Mouse (Mus musculus) midbrain, embryonic 13.5 days (tissue): ENCODE measurements around the gene Cbr2. TPM values are rescaled to one million over a fixed set of nuclear protein-coding genes. Genes with fewer than 3 reads are reported as not detected.
A peak's percentile ranks its signal among the peaks of the same experiment; 100 is the strongest.
"Not testable (repeated sequence)": the region's sequence is repeated elsewhere in the genome, so short reads cannot be mapped to it uniquely, and the experiment has no call there.

Experiments used
- ATAC-seq: fragments of 200-750 bp; cut with Nextera tagmentation; 2 replicates; pipeline ENCODE4 v1.8.0; 2017; ENCODE audit warnings: mild to moderate bottlenecking, moderate TSS enrichment, moderate library complexity
- H3K27ac ChIP-seq: fragments of 300-500 bp; sonication (generic); 2 replicates; pipeline ENCODE4 v1.5.1; 2015; ENCODE audit warnings: inconsistent platforms, mild to moderate bottlenecking, moderate library complexity
- H3K27me3 ChIP-seq: fragments of 300-500 bp; sonication (generic); 2 replicates; pipeline ENCODE4 v1.6.1; 2015; ENCODE audit warnings: mild to moderate bottlenecking, inconsistent platforms
- H3K36me3 ChIP-seq: fragments of 300-500 bp; sonication (generic); 2 replicates; pipeline ENCODE4 v1.6.1; 2015; ENCODE audit warnings: mild to moderate bottlenecking, inconsistent platforms
- H3K4me1 ChIP-seq: fragments of 300-500 bp; sonication (generic); replicated peaks from 2 replicates; pipeline ENCODE4 v1.6.1; 2015; ENCODE audit warnings: inconsistent platforms
- H3K4me2 ChIP-seq: fragments of 300-500 bp; sonication (generic); replicated peaks from 2 replicates; pipeline ENCODE4 v1.6.1; 2015; ENCODE audit warnings: moderate library complexity, mild to moderate bottlenecking, inconsistent platforms
- H3K4me3 ChIP-seq: fragments of 300-500 bp; sonication (generic); replicated peaks from 2 replicates; pipeline ENCODE4 v1.5.1; 2015; ENCODE audit warnings: mild to moderate bottlenecking, inconsistent platforms
- H3K9ac ChIP-seq: fragments of 300-500 bp; sonication (generic); replicated peaks from 2 replicates; pipeline ENCODE4 v1.6.1; 2015; ENCODE audit warnings: mild to moderate bottlenecking, inconsistent platforms
- H3K9me3 ChIP-seq: fragments of 300-500 bp; sonication (generic); 2 replicates; pipeline ENCODE4 v1.6.1; 2016; ENCODE audit warnings: mild to moderate bottlenecking, inconsistent platforms
- WGBS: fragments of 180-500 bp; shearing (Covaris S2); methylation state at CpG from one replicate; pipeline ENCODE4 v1.1.7; 2015; 5-methylcytosine and 5-hydroxymethylcytosine counted together
- polyA plus RNA-seq: library from polyadenylated mRNA; unstranded; fragments of >200 nt; fragmentation: Nextera tagmentation; extraction: Ambion mirVana; gene quantifications from 2 replicates; pipeline ENCODE4 v1.2.1, GENCODE M21; 2015

Gene Cbr2
- polyA plus RNA-seq = 0.32 and 0.38 TPM in 2 replicates

GRCm38 (mm10) chr11:120731858-120732680 is at the start of gene Cbr2:
Gene Cbr2 (minus strand): TSS chr11:120732114.
- H3K9me3 ChIP-seq = no peaks in the 10 kb centered on the region
- no peaks in the 10 kb centered on the region for H3K36me3 ChIP-seq
- H3K4me3 ChIP-seq = no peak within 1 kb of the TSS
- H3K4me2 ChIP-seq = no peak within 1 kb of the TSS
- 81% methylated on average over 12 of the region's 12 CpGs for WGBS
- no peak within 1 kb of the TSS for H3K9ac ChIP-seq
- H3K27me3 ChIP-seq = peaks cover 32% of the 10 kb centered on the region
- no peak for ATAC-seq
- H3K4me1 ChIP-seq = 0 out of 2 replicates have a peak, but pooled peaks cover 4% of the 10 kb centered on the region
- H3K27ac ChIP-seq = no peak within 1 kb of the TSS

- H3K9ac ChIP-seq, H3K4me2 ChIP-seq, H3K27me3 ChIP-seq, ATAC-seq, H3K9me3 ChIP-seq, H3K4me3 ChIP-seq, H3K27ac ChIP-seq: not testable (repeated sequence)
- peaks cover 41% of the 10 kb centered on the region for H3K4me1 ChIP-seq
- peaks cover 37% of the 10 kb centered on the region for H3K36me3 ChIP-seq
- 95% methylated on average over 6 of the region's 6 CpGs for WGBS
Measured at GRCm38 (mm10) chr11:120781361-120781760, 49.4 kb upstream of the Cbr2 start.

- Histone ChIP-seq H3K9me3 (no peaks in the 10 kb centered on the region), H3K9ac (no peak overlapping the region), H3K36me3 (peaks cover 29% of the 10 kb centered on the region), H3K4me3 (no peak overlapping the region), H3K4me2 (no peak overlapping the region), H3K4me1 (peaks cover 30% of the 10 kb centered on the region), H3K27ac (no peak overlapping the region), H3K27me3 (no peaks in the 10 kb centered on the region)
- 73% methylated on average over 1 of the region's 1 CpGs for WGBS
- no peak for ATAC-seq
Measured at GRCm38 (mm10) chr11:120779876-120780275, 48.0 kb upstream of the Cbr2 start.

GRCm38 (mm10) chr11:120777123-120777522 is 45.2 kb upstream of the Cbr2 start:
- 28% methylated on average over 6 of the region's 6 CpGs for WGBS
- Histone ChIP-seq H3K4me2 (no peak overlapping the region), H3K9me3 (no peaks in the 10 kb centered on the region), H3K9ac (no peak overlapping the region), H3K4me1 (peaks cover 13% of the 10 kb centered on the region; the same call in 1 of the 2 replicates), H3K36me3 (peaks cover 22% of the 10 kb centered on the region), H3K27me3 (no peaks in the 10 kb centered on the region), H3K27ac (no peak overlapping the region), H3K4me3 (no peak overlapping the region)
- no peak for ATAC-seq

GRCm38 (mm10) chr11:120775774-120776469 is 44.0 kb upstream of the Cbr2 start:
- H3K4me3 ChIP-seq = no peak overlapping the region
- H3K27me3 ChIP-seq = no peaks in the 10 kb centered on the region
- peaks cover 13% of the 10 kb centered on the region for H3K36me3 ChIP-seq
- no peak overlapping the region for H3K4me2 ChIP-seq
- H3K9me3 ChIP-seq = no peaks in the 10 kb centered on the region
- peak; percentile 88 for ATAC-seq
- H3K4me1 ChIP-seq = peaks cover 13% of the 10 kb centered on the region; the same call in 1 of the 2 replicates
- H3K9ac ChIP-seq = no peak overlapping the region
- H3K27ac ChIP-seq = no peak overlapping the region
- WGBS = 27% methylated on average over 15 of the region's 15 CpGs

GRCm38 (mm10) chr11:120773463-120774190 is 41.7 kb upstream of the Cbr2 start:
- Histone ChIP-seq H3K27me3 (no peaks in the 10 kb centered on the region), H3K4me2 (no peak overlapping the region), H3K27ac (no peak overlapping the region), H3K9ac (no peak overlapping the region), H3K4me1 (peaks cover 13% of the 10 kb centered on the region; the same call in 1 of the 2 replicates), H3K4me3 (no peak overlapping the region), H3K36me3 (no peaks in the 10 kb centered on the region), H3K9me3 (no peaks in the 10 kb centered on the region)
- no peak for ATAC-seq
- 87% methylated on average over 7 of the region's 7 CpGs for WGBS

- Histone ChIP-seq H3K27ac (no peak overlapping the region), H3K4me3 (no peak overlapping the region), H3K36me3 (no peaks in the 10 kb centered on the region), H3K4me2 (no peak overlapping the region), H3K4me1 (peaks cover 13% of the 10 kb centered on the region; the same call in 1 of the 2 replicates), H3K27me3 (no peaks in the 10 kb centered on the region), H3K9me3 (no peaks in the 10 kb centered on the region), H3K9ac (no peak overlapping the region)
- ATAC-seq = no peak
- 81% methylated on average over 3 of the region's 3 CpGs for WGBS
Measured at GRCm38 (mm10) chr11:120772749-120773148, 40.8 kb upstream of the Cbr2 start.

GRCm38 (mm10) chr11:120768206-120768605 is 36.3 kb upstream of the Cbr2 start:
- Histone ChIP-seq H3K27ac (no peak overlapping the region), H3K9me3 (no peaks in the 10 kb centered on the region), H3K36me3 (no peaks in the 10 kb centered on the region), H3K4me2 (no peak overlapping the region), H3K4me1 (no peaks in the 10 kb centered on the region), H3K9ac (no peak overlapping the region), H3K4me3 (no peak overlapping the region), H3K27me3 (no peaks in the 10 kb centered on the region)
- WGBS = 62% methylated on average over 1 of the region's 1 CpGs
- ATAC-seq = no peak

GRCm38 (mm10) chr11:120767023-120767422 is 35.1 kb upstream of the Cbr2 start:
- not testable (repeated sequence) for H3K27me3 ChIP-seq, H3K4me1 ChIP-seq, H3K9ac ChIP-seq, H3K36me3 ChIP-seq, H3K4me3 ChIP-seq, H3K4me2 ChIP-seq, ATAC-seq, H3K27ac ChIP-seq, H3K9me3 ChIP-seq
- 77% methylated on average over 4 of the region's 7 CpGs for WGBS

GRCm38 (mm10) chr11:120763121-120763999 is 31.4 kb upstream of the Cbr2 start:
- ATAC-seq = peak; percentile 63
- H3K4me1 ChIP-seq, H3K36me3 ChIP-seq, H3K27ac ChIP-seq, H3K9ac ChIP-seq, H3K9me3 ChIP-seq, H3K4me3 ChIP-seq: not testable (repeated sequence)
- Histone ChIP-seq H3K27me3 (peaks cover 11% of the 10 kb centered on the region), H3K4me2 (0 out of 2 replicates have a peak overlapping the region, but pooled peaks have one; percentile 23)
- 6% methylated on average over 9 of the region's 23 CpGs for WGBS

- not testable (repeated sequence) for H3K4me1 ChIP-seq, H3K9ac ChIP-seq, ATAC-seq, H3K36me3 ChIP-seq, H3K27ac ChIP-seq, H3K4me3 ChIP-seq
- Histone ChIP-seq H3K4me2 (0 out of 2 replicates have a peak within 1 kb of the TSS, but pooled peaks have one; percentile 23), H3K27me3 (peaks cover 11% of the 10 kb centered on the region), H3K9me3 (peaks cover 11% of the 10 kb centered on the region; the same call in 1 of the 2 replicates)
- 29% methylated on average over 14 of the region's 14 CpGs for WGBS
Measured at GRCm38 (mm10) chr11:120762672-120763041, 30.7 kb upstream of the Cbr2 start, which contains the start of gene Hmga1b. Gene Hmga1b (plus strand): TSS chr11:120762794.
